Mouse (Mus musculus) neural tube, embryonic 14.5 days (tissue): Measurements from ENCODE around the gene Snx9. TPM values are rescaled to one million over a fixed set of nuclear protein-coding genes. Genes with fewer than 3 reads are reported as not detected.

Source experiments
- ATAC-seq: fragments of 200-750 bp; cut with Nextera tagmentation; 2 replicates; pipeline ENCODE4 v1.8.0; 2017; ENCODE audit warnings: low read depth, mild to moderate bottlenecking, moderate TSS enrichment, moderate library complexity
- H3K27ac ChIP-seq: fragments of 300-500 bp; sonication (generic); 2 replicates; pipeline ENCODE4 v1.5.1; 2014; ENCODE audit warnings: low read depth, mild to moderate bottlenecking, control low read depth, low read length, moderate library complexity, mixed read lengths
- H3K27me3 ChIP-seq: fragments of 300-500 bp; sonication (generic); 2 replicates; pipeline ENCODE4 v1.6.1; 2014; ENCODE audit warnings: low read length; ENCODE audit not compliant: control insufficient read depth, insufficient read depth
- H3K36me3 ChIP-seq: fragments of 300-500 bp; sonication (generic); 2 replicates; pipeline ENCODE4 v1.6.1; 2014; ENCODE audit warnings: low read length, mixed read lengths; ENCODE audit not compliant: control insufficient read depth, insufficient read depth
- H3K4me1 ChIP-seq: fragments of 300-500 bp; sonication (generic); 2 replicates; pipeline ENCODE4 v1.6.1; 2014; ENCODE audit warnings: low read length; ENCODE audit not compliant: control insufficient read depth, insufficient read depth
- H3K4me2 ChIP-seq: fragments of 300-500 bp; sonication (generic); 2 replicates; pipeline ENCODE4 v1.6.1; 2014; ENCODE audit warnings: mild to moderate bottlenecking, low read depth, low read length, control low read depth
- H3K4me3 ChIP-seq: fragments of 300-500 bp; sonication (generic); 2 replicates; pipeline ENCODE4 v1.5.1; 2014; ENCODE audit warnings: low read depth, low read length, control low read depth, mixed read lengths
- H3K9ac ChIP-seq: fragments of 300-500 bp; sonication (generic); replicated peaks from 2 replicates; pipeline ENCODE4 v1.6.1; 2014; ENCODE audit warnings: low read depth, mild to moderate bottlenecking, control low read depth, low read length, mixed read lengths
- H3K9me3 ChIP-seq: fragments of 300-500 bp; sonication (generic); 2 replicates; pipeline ENCODE4 v1.6.1; 2016; ENCODE audit warnings: low read length; ENCODE audit not compliant: control insufficient read depth
- WGBS: fragments of 180-500 bp; shearing (Covaris S2); extraction: QIAGEN DNeasy Blood & Tissue Kit; methylation state at CpG from one replicate; pipeline ENCODE4 v1.1.7; 2014; 5-methylcytosine and 5-hydroxymethylcytosine counted together
- polyA plus RNA-seq: library from polyadenylated mRNA; unstranded; fragments of >200 nt; fragmentation: Nextera tagmentation; extraction: Ambion mirVana; gene quantifications from 2 replicates; pipeline ENCODE4 v1.2.1, GENCODE M21; 2014

Gene Snx9
- polyA plus RNA-seq, 1 experiment from 2014 or later: 6.1 TPM

DNA sequence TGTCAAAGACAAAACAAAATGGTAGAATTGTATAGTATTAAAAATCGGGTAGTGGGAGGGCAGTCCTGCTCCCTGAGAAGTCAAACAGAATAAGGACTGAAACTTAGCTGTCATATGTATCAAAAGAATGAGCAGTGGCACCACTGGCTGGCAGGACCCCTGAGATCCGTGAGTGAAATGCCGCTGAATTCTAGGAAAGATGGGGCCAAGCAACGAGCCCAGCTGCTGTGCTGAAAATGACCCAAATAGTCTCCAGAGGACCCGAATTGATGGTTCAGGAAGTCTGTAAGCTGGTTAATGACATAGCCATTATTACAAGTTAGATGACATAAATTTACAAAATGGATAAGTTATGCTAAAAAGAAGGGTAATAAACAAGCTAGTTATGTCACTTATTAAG, 42.2 kb upstream of the Snx9 start:
- ATAC-seq: no peak
- Histone ChIP-seq H3K27ac (no peak overlapping the region), H3K36me3 (no peaks in the 10 kb centered on the region), H3K9me3 (no peaks in the 10 kb centered on the region), H3K4me2 (no peak overlapping the region), H3K4me3 (no peak overlapping the region), H3K27me3 (no peaks in the 10 kb centered on the region), H3K4me1 (no peaks in the 10 kb centered on the region), H3K9ac (no peak overlapping the region)
- 73% methylated on average over 5 of the region's 5 CpGs for WGBS

DNA sequence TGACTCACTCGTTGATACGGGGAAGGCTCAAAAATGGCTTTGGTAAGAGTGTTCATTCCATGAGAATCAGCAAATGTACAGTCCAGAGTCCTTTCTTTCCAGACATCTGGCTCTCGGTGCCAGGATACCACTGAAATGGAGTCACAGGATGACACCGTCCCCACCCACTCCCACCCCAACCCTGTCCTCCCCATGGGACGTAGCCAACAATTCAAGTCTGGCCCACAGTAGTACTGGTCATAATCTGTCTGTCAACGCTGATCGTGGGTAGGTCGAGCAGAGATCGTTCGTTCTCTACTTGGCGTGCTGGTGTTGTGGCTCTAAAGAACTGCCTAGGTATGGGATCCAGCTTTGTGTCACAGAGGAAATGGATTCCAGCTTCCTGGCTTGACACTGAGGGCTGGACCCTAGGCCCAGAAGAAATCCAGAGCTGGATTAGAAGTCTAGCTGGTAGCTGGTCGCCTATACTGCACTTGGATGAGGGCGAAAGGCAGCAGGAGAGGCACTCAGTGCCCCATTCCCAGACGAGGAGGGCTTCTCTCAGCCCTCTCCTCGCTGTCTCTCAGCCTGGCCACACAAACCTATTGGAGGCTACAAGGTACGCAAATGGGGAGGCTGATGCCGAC, 41.6 kb upstream of the Snx9 start:
- H3K4me3 ChIP-seq: no peak overlapping the region
- H3K9me3 ChIP-seq: no peaks in the 10 kb centered on the region
- ATAC-seq: no peak
- H3K27ac ChIP-seq: no peak overlapping the region
- 86% methylated on average over 17 of the region's 17 CpGs for WGBS
- no peaks in the 10 kb centered on the region for H3K4me1 ChIP-seq
- H3K27me3 ChIP-seq: no peaks in the 10 kb centered on the region
- no peak overlapping the region for H3K4me2 ChIP-seq
- no peaks in the 10 kb centered on the region for H3K36me3 ChIP-seq
- 0 out of 2 replicates have a peak overlapping the region, but pooled peaks have one; percentile 16 for H3K9ac ChIP-seq

DNA sequence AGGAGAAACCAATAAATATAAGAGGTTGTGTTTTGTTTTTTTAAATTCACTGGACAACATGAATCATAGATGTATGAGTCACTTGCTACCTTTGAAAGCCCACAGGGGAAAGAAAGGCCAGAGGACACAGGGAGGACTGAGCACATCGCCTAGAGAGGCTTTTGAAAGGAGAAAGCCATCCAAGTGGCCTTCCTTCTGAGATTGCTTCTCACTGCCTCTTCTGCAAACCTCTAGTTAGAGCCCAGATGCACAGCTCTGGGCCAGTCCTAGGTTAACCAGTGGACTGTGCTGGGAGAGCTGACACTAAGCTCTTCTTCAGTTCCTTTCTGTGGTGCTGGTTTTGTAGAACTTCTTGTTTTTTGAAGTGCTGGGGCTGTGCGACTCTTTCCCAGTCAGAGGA, 40.9 kb upstream of the Snx9 start:
- H3K4me3 ChIP-seq: no peak overlapping the region
- H3K9ac ChIP-seq: no peak overlapping the region
- H3K27me3 ChIP-seq: no peaks in the 10 kb centered on the region
- H3K36me3 ChIP-seq: no peaks in the 10 kb centered on the region
- no peak overlapping the region for H3K4me2 ChIP-seq
- WGBS: 85% methylated on average over 2 of the region's 2 CpGs
- no peaks in the 10 kb centered on the region for H3K4me1 ChIP-seq
- no peaks in the 10 kb centered on the region for H3K9me3 ChIP-seq
- no peak overlapping the region for H3K27ac ChIP-seq
- no peak for ATAC-seq

DNA sequence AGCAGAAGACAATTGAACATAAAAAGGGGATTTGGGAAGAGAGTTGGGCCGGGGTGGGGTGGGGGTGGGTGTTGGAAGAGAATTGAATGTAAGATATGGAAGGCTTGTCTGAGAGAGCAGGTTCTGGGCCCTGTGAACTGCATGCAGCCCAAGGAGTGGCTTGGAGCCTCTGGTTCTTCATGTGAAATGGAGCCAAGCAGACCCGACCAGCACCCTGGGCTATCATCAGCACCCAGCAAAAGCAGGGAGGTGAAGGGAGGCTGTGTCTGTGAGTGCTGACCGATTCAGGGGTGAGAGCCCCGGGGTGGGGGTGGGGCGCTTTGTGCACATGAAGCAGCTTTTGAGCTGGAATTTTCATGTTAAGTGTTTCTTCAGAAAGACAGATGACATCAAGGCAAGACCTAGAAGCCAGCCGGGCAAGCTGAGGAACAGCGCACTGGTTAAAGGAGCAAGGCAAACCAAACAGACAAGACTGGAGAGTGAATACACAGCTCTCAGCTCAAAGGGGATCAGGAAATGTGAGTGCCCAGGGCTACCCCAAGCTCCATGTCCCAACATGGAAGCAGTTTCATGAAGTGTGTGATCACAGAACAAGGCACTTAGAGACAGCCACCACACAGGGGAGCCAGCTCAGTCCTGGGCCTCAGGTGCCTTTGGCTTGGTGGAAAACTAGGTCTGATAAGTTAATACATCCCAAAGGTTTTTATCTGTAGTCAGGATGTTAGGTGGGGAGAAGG, 40.1 kb upstream of the Snx9 start:
- H3K27ac ChIP-seq: no peak overlapping the region
- H3K4me3 ChIP-seq: no peak overlapping the region
- 82% methylated on average over 7 of the region's 7 CpGs for WGBS
- no peak overlapping the region for H3K4me2 ChIP-seq
- no peaks in the 10 kb centered on the region for H3K27me3 ChIP-seq
- H3K9me3 ChIP-seq: no peaks in the 10 kb centered on the region
- H3K4me1 ChIP-seq: no peaks in the 10 kb centered on the region
- no peak overlapping the region for H3K9ac ChIP-seq
- no peaks in the 10 kb centered on the region for H3K36me3 ChIP-seq
- ATAC-seq: no peak

DNA sequence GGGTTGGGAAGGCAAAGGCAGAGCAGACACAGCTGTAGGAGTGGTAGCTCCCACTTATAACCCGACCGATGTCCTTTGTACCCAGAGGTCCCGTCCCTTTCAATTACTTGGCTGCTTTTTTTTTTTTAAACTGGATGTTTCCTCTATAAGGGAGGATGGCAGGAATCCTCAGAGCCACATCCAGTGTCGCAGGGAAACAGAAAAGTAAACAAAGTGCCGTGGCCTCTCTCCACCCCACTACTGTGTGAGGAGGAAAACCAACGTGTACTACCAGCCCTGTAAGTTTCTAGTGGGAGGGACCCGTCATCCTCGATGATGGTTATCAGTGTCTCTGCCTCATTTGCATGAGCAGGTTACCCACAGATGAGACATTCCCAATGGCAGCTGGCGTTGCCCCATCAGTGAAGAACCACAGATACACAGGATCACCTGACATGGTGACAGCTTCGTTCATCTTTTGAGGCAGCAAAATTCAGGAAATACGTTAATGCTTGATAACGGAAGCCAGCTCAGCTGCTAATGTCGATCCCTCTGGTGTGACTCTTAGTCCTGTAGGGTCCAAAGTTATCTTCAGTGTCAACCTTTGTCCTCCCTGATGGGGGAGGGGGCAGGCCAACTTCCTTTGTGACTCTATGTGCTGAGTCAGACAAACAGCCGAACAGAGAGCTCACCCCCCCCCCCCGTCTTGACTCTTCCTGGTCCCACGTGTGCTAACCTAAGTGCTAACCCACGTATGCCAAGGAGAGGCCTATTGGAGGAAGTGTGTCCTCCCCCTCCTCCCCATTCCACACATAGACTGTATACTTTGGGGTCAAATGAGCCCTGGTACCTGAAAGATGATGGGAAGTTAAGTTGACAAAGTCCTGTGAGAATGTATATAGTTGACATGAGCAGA, 39.1 kb upstream of the Snx9 start:
- Histone ChIP-seq H3K4me2 (no peak overlapping the region), H3K4me3 (no peak overlapping the region), H3K9ac (no peak overlapping the region), H3K27me3 (no peaks in the 10 kb centered on the region), H3K36me3 (no peaks in the 10 kb centered on the region), H3K4me1 (no peaks in the 10 kb centered on the region), H3K9me3 (no peaks in the 10 kb centered on the region), H3K27ac (no peak overlapping the region)
- no peak for ATAC-seq
- WGBS: 78% methylated on average over 17 of the region's 17 CpGs

DNA sequence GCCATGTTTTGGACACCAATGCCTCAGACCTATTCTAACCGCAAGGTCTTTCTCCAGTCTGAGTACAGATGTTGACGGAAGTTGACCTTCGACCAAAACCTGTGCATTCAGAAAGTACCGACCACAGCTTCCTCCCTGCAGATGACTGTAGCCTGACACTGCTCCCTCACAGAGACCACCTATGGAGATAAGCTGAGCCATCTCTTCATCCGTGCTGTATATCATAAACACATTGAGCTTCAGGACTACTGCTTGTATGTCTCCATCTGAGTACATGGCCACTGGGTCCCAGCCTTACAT, 38.5 kb upstream of the Snx9 start:
- no peak overlapping the region for H3K4me2 ChIP-seq
- WGBS: 91% methylated on average over 5 of the region's 5 CpGs
- H3K9me3 ChIP-seq: no peaks in the 10 kb centered on the region
- H3K27me3 ChIP-seq: no peaks in the 10 kb centered on the region
- H3K36me3 ChIP-seq: no peaks in the 10 kb centered on the region
- H3K27ac ChIP-seq: no peak overlapping the region
- no peak overlapping the region for H3K9ac ChIP-seq
- H3K4me1 ChIP-seq: no peaks in the 10 kb centered on the region
- no peak overlapping the region for H3K4me3 ChIP-seq
- ATAC-seq: no peak

DNA sequence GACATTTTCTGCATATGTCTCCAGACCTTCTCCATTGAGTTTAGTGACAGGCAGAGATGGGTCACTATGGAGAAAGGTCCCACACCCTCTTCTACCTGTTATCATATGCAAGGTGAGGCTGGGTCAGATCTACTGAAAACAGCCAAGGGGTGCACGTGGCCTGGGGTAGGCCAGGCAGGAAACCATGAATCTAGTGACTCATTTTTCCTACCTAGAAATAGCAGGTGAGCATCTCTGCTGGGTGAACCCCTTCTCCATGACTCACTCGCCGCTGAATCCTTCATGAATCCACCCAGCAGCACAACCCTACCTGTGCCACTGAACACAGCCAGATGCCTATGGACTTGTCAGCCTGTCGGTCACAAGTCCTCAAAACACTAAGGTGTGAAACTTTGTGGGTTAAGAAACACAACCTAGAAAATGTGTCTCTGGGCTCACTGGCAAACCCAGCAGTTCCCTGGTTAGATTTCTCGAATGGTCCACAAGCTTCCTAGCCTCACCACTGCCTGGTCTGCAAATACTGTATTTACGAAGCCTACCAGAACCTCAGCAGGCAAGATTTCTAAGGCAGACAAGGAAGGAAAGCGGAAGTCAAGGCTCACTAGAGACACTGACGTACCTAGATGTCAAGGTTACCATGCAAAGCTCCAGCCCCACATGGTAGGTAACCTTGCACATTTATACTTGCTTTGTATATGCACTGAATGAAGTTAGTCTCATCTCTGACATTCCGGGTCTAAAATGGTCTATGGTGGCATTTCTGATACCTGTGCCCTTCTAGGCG, 37.7 kb upstream of the Snx9 start:
- Histone ChIP-seq H3K27ac (no peak overlapping the region), H3K4me1 (no peaks in the 10 kb centered on the region), H3K9ac (no peak overlapping the region), H3K4me3 (no peak overlapping the region), H3K27me3 (no peaks in the 10 kb centered on the region), H3K4me2 (no peak overlapping the region), H3K9me3 (no peaks in the 10 kb centered on the region), H3K36me3 (no peaks in the 10 kb centered on the region)
- ATAC-seq: no peak
- WGBS: 92% methylated on average over 10 of the region's 10 CpGs

DNA sequence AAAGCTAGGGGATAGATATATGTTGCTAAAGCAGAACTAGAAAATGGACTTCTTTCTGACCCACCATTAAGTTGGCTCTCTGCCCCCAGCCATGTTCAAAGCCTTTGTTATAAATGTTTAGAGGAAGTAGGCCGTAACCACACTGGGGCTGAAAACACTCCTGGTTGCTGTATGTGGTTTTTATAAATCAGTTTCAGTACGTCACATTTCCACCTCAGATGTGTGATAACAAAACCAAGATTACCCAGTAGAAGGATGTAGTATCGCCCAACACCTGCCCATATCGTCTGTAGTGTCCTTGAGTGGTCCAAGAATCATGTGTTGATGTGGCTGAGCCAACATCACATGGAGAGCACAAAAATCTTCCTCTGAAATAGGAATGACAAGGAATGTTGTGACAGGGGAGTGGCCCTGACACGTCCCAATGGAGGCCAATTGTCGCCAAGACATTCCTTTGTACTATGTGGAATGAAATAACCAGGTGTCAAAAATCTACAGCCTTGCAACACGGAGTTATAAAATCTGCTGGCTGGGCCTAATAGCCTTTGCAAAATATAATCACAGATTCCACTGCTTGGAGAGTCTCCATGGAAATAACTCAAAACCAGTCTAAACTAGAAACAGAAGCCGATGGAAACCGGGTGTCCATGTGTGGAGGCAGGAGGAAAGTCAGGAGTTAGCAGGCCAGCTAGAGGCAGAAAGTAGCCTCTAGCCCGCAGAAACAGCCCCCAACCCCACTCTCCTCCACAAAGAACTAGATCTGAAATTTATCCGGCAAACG, 36.6 kb upstream of the Snx9 start:
- Histone ChIP-seq H3K9me3 (no peaks in the 10 kb centered on the region), H3K27ac (no peak overlapping the region), H3K4me1 (no peaks in the 10 kb centered on the region), H3K36me3 (no peaks in the 10 kb centered on the region), H3K4me2 (no peak overlapping the region), H3K27me3 (no peaks in the 10 kb centered on the region), H3K4me3 (no peak overlapping the region), H3K9ac (no peak overlapping the region)
- no peak for ATAC-seq
- WGBS: 83% methylated on average over 12 of the region's 12 CpGs
